Mouse (Mus musculus): ENCODE data around the gene Lonrf2.

The Lonrf2 gene

DNA sequence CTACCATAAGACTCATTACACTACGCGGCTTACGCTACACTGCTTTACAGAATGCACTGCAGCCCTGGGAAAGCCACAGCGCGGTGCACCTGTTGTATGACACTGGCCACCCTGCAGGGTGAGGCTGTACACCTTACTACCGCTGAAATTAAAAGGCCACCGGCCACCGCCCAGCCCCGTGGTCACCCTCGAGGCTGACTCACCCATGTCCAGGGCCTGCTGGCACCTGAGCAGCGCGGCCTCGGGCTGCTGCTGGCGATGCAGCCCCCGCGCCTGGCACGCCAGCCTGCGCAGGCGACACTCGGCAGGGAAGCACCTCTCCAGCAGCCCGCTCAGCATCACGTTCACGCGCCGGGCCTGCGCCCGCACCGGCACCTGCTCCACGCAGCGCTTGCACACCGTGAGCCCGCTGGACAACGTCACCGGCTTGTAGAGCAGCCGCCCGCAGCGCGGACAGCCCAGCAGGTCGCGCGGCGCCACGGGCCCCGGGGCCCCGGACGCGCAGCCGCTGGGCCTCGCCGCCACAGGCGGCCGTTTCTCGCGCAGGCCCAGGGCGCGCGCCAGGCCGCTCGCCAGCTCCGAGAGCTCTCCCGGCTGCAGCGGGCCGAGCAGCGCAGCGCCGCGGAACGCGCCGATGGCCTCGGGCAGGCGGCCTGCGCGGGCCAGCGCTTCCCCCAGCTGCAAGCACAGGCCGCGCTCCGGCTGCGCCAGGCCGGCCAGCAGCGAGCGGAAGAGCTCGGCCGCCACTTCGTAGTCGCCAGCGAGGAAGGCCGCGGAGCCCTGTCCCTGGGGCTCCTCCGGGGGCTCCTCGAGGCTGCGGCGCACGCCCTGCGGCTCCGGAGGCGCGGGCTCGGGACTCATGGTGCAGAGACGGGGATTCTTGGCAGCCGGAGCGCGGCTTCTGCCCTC, 689 bp downstream of the Lonrf2 start:
- DNase-seq (ENCODE audit: extremely low spot score): peak; percentile 62

DNA sequence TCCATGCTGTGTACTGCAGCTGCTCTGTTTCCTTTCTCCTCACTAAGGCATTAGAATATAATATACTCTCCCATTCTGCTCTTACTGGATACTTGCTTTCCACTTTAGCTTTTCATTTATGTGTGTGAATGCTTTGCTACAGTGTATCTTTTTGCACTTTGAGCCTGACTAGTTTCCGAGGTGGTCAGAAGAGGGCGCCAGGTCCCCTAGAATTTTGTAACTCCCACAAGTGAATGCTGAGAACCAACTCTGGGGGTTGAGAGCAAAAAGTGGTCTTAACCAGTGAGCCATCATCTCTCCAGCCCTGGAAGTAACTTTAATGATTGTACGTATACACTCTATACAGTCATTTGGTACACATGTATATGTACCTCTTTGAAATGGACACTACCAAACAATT, 1.6 kb downstream of the Lonrf2 start:
- peak; percentile 47 for DNase-seq (ENCODE audit: extremely low spot score)

DNA sequence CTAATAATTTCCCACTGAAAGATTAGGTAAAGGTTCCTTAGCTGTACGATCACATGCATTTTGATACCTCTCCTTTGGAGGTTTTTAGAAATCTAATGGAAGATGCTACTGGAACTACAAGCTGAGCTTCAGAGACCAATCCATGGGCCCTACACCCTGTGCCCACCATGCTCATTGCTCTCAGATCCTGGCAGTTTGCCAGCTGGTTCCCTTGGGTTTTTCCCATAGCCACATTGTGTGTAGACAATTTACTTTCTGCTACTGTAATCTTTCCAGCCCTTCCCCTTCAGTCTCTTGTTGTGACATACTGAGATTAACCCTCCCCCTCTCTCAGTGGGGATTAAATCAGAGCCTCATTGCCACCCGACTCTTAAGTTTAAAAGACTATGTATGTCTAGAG, 11.6 kb downstream of the Lonrf2 start:
- no peak for DNase-seq (ENCODE audit: extremely low spot score)

DNA sequence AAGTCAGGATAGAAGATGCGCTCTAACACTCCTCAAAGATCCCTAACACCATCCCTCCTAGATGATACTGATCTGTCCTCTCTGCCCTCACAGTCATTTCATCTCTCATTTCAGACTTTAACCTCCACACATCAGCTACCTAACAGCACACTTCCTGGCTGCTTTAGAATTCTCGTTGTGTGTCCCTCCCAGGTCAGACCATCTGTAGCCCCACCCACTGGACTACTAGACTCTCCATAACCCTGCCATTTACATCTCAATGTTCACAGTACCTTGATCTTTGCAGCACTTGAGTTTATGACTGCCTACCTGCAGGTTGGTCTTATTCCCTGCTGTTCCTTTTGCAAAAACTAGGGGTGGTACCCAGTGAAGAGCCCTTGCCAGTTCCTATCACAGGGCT, 12.7 kb downstream of the Lonrf2 start:
- no peak for DNase-seq (ENCODE audit: extremely low spot score)

DNA sequence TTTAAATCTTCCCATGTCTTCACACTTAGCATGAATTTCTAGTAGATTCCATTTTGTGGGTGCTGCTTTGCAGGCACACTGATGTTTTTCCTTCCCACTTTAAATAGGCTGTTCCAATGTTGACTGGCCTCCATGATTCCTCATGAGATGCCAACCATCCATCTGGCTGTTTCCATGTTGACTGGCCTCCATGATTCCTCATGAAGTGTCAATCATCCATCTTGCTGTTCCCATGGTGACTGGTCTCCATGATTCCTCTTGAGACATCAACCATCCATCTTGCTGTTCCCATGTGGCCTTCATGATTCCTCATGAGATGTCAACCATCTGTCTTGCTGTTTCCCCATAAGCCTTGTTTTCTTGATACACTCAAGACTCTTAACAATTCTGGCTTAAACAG, 16.8 kb downstream of the Lonrf2 start:
- no peak for DNase-seq (ENCODE audit: extremely low spot score)

DNA sequence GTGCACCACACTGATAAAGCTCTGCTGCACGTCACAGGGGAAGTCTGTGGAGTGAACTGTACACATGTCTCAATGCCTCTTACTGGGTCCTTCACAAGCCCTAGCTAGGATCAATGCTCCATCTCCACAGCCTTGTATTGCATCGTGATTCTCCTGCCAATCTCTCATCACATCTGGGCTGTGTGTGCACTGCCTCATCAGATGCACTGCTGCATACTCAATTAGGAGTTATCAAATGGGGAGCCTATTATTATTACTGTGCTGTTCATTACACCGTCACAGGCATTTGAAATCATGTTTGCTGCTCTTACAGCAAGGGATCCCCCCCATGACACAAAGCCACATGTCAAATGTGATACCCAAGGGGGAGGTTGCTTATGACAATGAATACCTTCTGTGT, 18.8 kb downstream of the Lonrf2 start:
- DNase-seq (ENCODE audit: extremely low spot score): no peak

DNA sequence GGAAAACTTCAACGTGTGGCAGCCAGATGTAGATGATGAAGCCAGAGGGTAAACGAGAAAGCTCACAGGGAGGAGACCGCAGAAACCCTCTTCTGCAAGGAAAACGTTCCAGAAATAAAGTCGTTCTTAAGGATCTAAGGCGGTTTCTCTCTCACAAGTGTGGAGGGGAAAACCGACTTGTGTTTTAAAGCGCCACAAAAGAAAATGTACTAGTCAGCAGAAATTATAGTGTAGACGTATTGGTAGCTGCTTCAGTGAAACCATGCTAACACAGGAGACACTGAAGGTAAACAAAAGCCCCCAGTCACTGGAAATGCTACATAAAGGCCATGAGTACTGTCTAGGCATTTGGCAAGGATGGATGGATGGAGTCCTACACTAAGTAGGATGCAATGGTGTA, 19.2 kb downstream of the Lonrf2 start:
- DNase-seq (ENCODE audit: extremely low spot score): no peak

DNA sequence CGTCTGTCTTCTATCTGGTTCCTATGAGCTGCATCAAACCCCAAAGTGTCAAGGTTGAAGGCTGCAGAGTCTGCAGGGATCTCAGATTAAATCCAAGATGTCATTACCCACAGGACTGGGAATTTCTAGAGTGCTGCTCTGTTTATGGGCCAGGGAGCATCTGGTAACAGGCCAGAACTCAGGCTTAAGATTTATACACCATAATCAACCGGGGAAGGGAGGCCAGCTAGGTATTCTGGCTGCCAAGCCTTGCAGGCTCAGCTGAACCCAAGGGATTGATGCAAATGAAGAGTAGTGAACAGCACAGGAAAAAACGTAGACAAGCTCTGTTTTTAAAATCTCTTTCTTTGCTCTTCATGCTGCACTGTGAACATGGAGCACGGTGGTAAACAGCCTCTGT, 20.2 kb downstream of the Lonrf2 start:
- DNase-seq (ENCODE audit: extremely low spot score): no peak

DNA sequence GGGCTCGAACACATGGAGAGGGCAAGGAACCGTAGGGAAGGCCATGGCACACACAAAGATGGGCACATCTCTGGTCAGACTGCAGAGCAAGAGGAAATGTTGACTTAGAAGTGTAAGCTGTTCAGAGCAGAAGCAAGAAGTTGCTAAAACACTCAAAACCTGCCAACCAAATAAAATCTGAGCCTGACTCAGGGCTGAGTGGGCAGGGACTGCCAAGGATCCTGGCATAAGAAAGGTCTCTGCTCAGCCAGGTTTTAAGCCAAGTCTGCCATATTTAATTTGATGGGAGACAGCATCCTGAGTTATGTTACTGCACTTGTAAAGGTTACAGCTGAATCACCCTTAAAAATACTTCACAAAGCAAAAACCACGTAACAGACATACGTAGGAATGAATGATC, 29.4 kb downstream of the Lonrf2 start:
- no peak for DNase-seq (ENCODE audit: extremely low spot score)

DNA sequence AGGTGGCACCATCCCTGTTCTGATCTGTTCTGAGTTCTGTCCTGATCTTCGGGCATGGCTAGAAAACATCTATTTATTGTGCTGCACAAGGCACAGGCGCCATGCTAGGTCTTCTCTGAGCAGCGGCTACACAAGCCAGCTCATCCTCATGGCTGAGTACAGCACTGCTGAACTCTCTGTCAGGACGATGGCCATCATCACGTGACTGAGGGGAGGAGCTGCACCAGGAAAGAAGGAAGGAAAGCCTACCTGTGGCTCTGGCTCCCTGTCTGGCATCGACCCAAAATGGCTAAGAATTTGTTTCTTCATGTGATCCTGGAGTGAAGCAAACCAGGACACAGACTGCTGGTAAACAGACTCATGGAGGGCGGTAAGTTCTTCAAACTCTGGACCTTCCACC, 36.1 kb downstream of the Lonrf2 start:
- DNase-seq (ENCODE audit: extremely low spot score): no peak

DNA sequence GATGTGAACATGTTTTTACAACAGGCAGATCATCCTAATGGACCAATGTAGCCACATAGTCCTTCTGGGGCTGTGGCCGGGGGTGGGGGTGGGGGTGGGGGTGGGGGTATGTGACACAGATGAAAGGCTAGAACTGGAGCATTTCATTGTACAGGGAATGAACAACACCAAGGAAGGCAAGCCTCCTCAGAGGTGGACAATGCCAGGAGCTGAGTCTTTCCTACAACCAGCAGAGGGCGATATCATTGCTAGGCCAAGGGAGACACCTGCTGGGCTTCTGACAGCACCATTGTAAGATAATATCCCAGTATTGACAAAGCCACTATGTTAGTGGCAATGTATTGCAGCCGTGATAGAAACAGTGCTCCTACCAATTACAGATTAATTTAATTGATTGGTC, 37.2 kb downstream of the Lonrf2 start:
- peak; percentile 29 for DNase-seq (ENCODE audit: extremely low spot score)

DNA sequence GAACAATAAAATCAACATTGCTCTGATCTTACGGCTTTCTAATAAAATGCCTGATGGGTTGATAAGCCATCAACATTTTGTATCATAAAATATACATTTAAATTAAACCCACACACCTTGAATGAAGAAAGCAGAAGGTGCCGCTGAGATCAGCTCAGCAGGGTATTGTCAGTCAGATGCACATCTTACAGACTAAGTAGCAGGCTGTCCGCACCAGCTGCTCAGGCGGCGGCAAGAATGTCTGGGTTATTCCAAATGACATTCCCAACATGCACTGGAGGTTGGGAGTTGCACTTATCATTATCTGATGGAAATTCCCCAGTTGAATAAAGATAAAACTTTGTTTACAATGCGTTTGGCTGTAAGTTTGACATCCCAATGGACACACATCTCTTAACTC, 39.6 kb downstream of the Lonrf2 start:
- no peak for DNase-seq (ENCODE audit: extremely low spot score)

DNA sequence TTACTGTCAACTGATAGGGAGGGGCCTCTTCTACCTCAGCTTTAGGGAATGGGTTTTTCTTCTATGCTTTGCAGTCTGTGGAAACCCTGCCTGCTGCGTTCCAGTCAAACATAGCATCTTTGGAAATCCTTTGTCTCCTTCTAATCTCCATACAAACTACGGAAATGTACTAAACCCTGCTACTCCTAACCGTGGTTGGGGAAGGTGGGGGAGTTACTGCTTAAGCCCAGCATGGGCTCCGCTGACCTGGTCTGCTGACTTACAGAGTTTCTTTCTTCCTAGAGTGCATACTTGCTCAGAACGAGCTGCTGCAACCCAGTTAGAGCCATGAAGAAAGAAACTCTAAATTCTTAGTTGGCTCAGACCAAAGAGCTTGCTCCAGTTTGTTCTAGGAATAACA, 41.0 kb downstream of the Lonrf2 start:
- DNase-seq (ENCODE audit: extremely low spot score): no peak

DNA sequence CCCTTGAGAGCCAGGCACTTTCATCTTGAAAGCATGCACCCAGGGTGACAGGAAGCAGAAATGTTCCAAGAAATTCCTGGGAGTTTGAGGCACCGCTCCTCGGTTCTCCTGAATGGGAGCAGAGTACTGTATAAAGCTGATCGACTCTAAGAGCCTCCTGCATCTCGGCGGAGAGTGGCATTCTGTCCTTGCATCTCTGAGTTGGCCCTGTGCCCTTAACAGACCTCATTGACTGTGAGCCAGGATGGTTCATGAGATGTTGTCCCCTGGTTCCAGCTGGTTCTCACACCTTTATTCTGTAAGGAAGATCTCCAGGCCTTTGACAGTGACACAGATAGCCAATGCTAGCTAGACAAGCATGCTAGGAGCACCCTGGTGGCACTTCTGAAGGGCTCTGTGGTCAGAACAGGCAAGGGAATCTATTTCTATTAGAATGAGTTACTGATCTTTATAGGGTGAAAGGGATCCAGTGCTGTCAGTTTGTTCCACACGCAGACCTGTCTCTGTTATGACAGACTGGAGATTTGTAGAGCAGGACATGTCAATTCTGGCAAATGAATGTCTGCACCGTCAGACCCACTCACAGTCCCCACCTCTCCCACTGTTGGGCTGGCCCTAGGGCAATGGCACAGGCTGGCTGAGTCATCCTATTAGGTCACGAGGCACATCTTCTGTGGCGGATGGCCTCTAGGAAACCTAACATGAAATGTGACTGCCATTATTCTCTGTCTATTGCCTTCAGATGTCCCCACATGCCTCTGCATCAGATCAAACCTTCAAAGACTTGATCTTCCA, 45.3 kb downstream of the Lonrf2 start:
- DNase-seq (ENCODE audit: extremely low spot score): no peak

DNA sequence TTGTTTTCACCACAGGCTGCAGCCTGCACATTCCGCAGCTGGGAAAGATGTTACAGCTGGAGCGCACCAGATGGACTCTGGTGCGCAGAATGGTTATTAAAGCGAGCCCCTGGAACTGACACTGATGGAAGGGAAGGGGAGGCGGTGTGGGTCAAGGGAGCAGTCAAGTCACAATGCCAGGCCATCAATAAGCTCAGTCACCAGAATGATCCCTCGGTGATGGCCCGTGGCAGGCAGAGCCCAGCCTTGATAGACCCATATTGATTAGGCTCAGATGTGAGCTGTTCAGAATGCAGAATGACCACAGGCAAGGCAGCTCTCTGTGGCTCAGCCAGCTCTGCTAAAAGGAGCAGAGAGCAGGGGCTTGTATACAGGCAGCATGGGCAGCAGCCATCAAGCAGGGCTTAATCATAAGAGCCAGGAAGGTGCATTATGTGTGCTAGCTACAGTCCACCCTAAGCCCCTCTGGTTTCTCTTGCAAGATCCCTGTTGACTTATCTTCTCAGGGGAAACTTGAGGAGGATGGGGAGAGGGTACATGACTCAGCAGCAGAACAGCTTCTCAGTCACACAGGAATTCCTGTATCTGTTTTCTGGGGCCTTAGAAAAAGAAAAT, 46.4 kb downstream of the Lonrf2 start:
- DNase-seq (ENCODE audit: extremely low spot score): peak; percentile 54

DNA sequence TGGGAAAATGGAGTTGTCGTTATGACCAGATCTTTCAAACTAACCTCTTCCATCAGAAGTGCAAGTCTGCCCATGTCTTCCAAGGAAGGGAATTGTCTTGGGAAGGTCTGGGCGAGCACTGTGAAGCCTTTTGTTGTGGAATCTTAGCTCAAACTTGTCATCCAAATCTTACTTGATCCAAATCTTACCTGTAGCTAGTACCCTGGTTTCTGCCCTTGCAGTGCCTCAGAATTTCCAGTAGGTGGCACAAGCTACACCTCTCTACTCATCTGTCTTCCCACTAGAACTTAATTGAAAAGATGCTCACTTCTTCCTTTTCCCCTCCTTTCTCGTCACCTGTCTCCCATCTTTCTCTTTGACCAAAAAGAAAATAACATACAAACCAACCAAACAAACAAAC, 47.6 kb downstream of the Lonrf2 start:
- no peak for DNase-seq (ENCODE audit: extremely low spot score)

DNA sequence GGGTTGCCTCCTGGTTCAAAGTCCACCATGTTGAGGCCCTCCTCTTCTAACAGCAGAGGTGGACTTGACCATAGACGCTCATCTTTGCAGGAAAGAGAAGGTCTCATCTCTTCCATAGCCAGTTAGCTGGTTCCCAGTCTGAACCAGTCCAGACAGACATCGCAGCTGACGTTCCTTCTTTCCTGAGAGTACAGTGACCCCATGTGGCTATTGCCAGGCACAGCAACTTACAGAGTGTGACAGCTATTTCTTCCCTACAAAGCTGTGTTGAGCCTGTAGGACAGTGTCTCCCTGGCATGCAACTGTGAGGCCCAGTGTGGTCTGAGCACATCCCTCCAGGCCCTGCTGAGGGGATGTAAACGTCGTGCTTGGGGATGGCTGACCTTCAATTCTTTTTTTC, 49.1 kb downstream of the Lonrf2 start:
- DNase-seq (ENCODE audit: extremely low spot score): peak; percentile 67

DNA sequence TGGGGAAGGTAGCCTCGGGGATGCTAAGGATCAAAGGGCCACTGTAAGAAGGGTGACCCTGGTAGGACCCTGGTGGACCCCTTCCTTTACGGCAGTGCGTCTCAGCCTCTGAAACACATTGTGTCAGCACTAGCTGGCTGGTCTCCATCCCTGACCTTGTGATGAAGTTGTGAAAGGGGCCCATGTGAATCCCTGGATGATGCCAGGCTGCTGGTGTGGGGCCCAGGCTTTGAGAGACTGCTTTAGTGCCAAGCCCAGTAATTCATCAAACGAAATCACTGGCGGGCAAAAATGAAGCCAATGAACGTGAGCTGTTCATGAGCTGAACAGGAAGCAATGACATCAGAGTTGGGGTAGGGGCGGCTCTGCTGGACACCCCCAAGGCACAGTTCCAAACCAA, 50.2 kb downstream of the Lonrf2 start:
- DNase-seq (ENCODE audit: extremely low spot score): no peak

DNA sequence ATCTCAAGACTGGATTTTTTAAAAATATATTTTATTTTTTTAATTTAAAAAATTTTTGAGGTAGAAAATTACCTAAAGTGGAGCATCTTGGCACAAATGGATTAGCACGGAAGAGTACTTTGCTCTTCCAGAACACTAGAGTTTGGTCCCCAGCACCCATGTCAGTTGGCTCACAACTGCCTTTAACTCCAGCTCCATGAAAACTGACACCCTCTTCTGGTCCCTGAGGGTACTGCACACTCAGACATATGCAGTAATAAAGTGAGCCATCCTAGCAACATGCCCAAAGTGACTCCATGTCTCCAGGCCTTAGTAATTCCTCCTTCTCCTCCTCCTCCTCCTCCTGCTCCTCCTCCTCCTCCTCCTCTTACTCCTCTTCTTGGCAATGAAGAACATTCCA, 58.2 kb downstream of the Lonrf2 start:
- no peak for DNase-seq (ENCODE audit: extremely low spot score)

DNA sequence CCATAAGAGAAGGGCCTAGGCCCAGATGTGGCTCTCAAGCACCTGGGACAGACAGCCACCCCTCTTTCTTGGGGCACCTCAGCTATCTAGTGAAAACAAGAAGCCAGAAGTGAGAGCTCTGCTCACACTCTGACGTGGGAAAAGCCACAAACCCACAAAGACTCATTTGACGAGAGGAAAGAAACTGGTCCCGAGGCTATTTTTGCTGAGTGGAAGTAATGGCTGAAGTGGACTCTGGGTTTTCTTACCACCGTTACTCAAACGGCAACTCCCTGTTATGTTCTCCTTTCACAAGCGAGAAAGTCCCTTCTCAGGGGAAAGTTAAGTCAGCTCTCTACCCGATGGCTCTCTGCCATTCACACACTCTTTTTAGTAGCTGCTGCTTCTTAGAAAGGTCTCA, 59.0 kb downstream of the Lonrf2 start:
- DNase-seq (ENCODE audit: extremely low spot score): no peak

DNA sequence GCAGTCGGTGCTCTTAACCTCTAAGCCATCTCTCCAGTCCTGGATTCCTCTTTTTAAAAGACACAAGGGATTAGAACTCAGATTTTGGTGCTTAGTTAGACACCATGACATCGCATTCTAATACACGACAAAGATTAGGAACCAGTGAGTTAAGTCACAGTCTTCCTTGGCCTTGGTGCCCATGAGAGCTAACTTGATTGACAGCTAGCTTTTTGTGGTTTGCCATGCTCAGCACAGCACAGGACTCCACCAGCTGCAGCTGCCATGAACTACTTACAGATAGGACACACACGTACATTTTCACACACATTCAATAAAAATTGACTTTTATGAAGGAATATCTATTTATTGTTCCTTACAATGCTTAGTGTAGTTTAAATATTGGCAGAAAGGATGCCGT, 60.8 kb downstream of the Lonrf2 start:
- DNase-seq (ENCODE audit: extremely low spot score): no peak

DNA sequence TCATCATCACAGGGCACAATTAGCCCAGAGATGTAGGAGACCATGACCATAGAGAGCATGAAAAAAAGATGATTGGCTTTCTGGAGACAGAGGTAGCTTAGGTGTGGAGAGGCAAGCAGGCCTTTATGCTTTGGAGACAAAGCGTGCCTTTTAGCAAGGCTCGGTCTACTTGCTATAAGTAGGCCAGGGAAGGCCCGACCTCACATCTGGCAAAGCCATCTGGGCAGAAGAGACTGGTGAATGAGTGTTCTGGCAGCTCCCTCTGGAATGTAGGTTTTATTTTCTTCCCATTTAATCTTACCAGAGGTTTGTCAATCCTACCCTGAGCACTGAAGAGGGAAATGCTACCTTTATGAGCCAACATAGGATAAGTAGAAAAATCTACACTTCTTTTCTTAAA, 65.8 kb downstream of the Lonrf2 start:
- DNase-seq (ENCODE audit: extremely low spot score): no peak

DNA sequence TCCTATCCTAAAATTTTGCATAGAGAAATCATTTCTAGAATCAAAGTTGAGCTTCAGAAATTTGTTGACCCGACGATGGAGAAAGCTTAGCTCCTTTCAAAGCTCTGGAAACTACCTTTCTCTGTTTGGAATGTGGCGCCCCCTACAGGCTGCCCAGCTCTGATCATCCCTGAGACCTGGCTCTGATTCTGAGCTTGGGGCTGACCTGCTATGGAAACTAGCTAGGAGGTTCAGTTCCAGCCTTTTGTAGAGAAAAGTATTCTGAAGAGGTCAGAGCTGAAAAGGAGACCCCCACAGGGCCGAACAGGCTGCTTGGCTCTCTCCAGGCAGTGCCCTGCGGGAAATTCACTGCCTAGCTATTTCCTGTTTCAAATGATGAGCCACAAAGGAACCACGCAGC, 66.6 kb downstream of the Lonrf2 start:
- DNase-seq (ENCODE audit: extremely low spot score): peak; percentile 68

All from embryo, embryonic 9.5 days (tissue).